Mouse (Mus musculus): ENCODE results near the gene Tusc2.

- TF ChIP-seq CTCF (IDR thresholded peaks at IDR 0.05; ENCODE audit: control insufficient read depth, insufficient read depth, low read length), result no peak
- peak; percentile 93 for TF ChIP-seq POLR2A (IDR thresholded peaks at IDR 0.05; ENCODE audit: borderline replicate concordance, control insufficient read depth, low read depth, low read length)
Measured at GRCm38 (mm10) chr9:107586974-107587832, 24.1 kb downstream of the Tusc2 start, which contains the start of gene Ifrd2.

Data from bone marrow, adult 2 months (tissue).